Mouse (Mus musculus): ENCODE measurements around the gene Gaa. TPM values are rescaled to one million over a fixed set of nuclear protein-coding genes. Genes with fewer than 3 reads are reported as not detected.

The Gaa gene
- polyA plus RNA-seq, 1 experiment: 86.4 TPM

DNA sequence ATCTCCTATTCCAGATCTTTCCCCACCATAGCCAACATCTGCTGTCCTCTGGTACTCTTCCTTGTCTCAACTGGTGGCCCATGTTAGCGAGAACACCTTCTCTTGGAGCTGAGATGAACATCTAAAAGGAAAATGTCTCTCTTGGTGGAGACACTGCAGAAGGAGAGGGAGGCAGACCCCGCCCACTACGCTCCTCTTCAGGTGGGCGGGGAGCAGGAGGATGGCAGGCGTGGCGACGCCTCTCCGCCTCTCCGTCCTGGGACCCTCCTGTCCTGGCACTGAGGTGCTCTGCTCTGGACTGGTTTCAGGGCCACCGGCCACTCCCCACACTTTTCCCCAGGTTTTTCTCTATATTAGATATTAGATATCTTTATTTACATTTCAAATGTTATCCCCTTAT, 42.9 kb downstream of the Gaa start:
- TF ChIP-seq E2F4 (IDR thresholded peaks at IDR 0.05; ENCODE audit: insufficient read depth): no peak
- no peak for TF ChIP-seq REST (IDR thresholded peaks at IDR 0.05; ENCODE audit: insufficient read depth, insufficient read length)
- TF ChIP-seq SRF (IDR thresholded peaks at IDR 0.05; ENCODE audit: control insufficient read depth, insufficient read length, low read depth): no peak
- no peak for TF ChIP-seq MYOD1 (IDR thresholded peaks at IDR 0.05; ENCODE audit: control insufficient read depth in 1 of 3, insufficient read length in 2 of 3, low read depth in 2 of 3)
- TF ChIP-seq USF1 (IDR thresholded peaks at IDR 0.05; ENCODE audit: low read depth): no peak
- TF ChIP-seq MAX (IDR thresholded peaks at IDR 0.05; ENCODE audit: low read depth): no peak
- TF ChIP-seq MYOG (IDR thresholded peaks at IDR 0.05; ENCODE audit: control insufficient read depth in 1 of 3, insufficient read depth in 1 of 3, insufficient read length in 2 of 3, low read depth in 2 of 3): no peak
- TF ChIP-seq POLR2A (IDR thresholded peaks at IDR 0.05; ENCODE audit: insufficient read length, low read depth): no peak
- TF ChIP-seq POLR2AphosphoS2 (IDR thresholded peaks at IDR 0.05; ENCODE audit: insufficient read length, low read depth): no peak
- no peak for TF ChIP-seq TCF12 (IDR thresholded peaks at IDR 0.05; ENCODE audit: insufficient read depth, poor library complexity, severe bottlenecking)
- TF ChIP-seq CEBPB (IDR thresholded peaks at IDR 0.05; ENCODE audit: insufficient read depth, poor library complexity, severe bottlenecking): no peak
- no peak for TF ChIP-seq TCF3 (IDR thresholded peaks at IDR 0.05; ENCODE audit: insufficient read length, low read depth)
- no peak overlapping the region for H3ac ChIP-seq (ENCODE audit: control insufficient read depth, insufficient read length)
- no peak overlapping the region for H3K4me3 ChIP-seq
- H3K4me2 ChIP-seq (ENCODE audit: low read depth): no peak overlapping the region
- peaks cover 11% of the 10 kb centered on the region for H3K27me3 ChIP-seq (ENCODE audit: control insufficient read depth, insufficient read depth, insufficient read length)
- H3K79me2 ChIP-seq (ENCODE audit: control insufficient read depth, insufficient read depth): no peaks in the 10 kb centered on the region
- H3K36me3 ChIP-seq (ENCODE audit: control insufficient read depth, insufficient read depth): no peaks in the 10 kb centered on the region

DNA sequence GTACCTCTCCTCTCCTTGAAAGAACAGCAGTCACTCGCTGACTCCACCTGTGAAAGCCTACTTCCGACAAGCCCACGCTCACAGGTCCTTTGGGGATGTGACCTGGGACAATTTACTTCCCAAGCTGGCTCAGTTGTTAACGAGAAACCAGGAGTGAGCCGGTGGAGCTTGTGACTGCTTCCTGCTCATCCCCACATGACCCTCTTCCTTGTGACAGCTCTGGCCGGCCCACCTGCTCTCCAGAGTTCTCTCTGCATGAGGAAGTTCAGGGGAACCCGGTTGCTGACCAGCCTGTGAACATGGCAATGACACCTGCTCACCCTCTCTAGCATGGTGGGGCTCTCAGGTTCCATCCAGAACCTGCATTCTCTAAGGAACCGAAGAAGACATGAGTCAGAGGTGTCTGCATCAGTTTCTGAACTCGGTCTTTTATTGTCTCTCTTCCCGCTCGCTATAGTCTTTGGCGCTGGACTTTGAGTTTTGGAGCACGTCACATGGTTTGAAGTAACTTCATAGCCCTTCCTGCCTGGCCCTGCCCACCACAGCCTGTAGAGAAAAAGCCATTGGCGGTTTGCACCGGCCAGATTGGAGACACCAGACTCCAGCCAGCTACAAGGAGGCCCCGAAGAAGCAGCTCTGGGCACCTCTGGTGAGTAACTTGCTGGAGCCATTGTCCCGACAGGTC, 46.7 kb downstream of the Gaa start:
- H3K4me2 ChIP-seq (ENCODE audit: low read depth): no peak overlapping the region
- H3K27me3 ChIP-seq (ENCODE audit: control insufficient read depth, insufficient read depth, insufficient read length): peaks cover 18% of the 10 kb centered on the region
- no peak for TF ChIP-seq SRF (IDR thresholded peaks at IDR 0.05; ENCODE audit: control insufficient read depth, insufficient read length, low read depth)
- TF ChIP-seq E2F4 (IDR thresholded peaks at IDR 0.05; ENCODE audit: insufficient read depth): no peak
- no peak for TF ChIP-seq USF1 (IDR thresholded peaks at IDR 0.05; ENCODE audit: low read depth)
- no peak for TF ChIP-seq MYOD1 (IDR thresholded peaks at IDR 0.05; ENCODE audit: control insufficient read depth in 1 of 3, insufficient read length in 2 of 3, low read depth in 2 of 3)
- TF ChIP-seq MYOG (IDR thresholded peaks at IDR 0.05; ENCODE audit: control insufficient read depth in 1 of 3, insufficient read depth in 1 of 3, insufficient read length in 2 of 3, low read depth in 2 of 3): no peak
- no peak for TF ChIP-seq MAX (IDR thresholded peaks at IDR 0.05; ENCODE audit: low read depth)
- no peak for TF ChIP-seq REST (IDR thresholded peaks at IDR 0.05; ENCODE audit: insufficient read depth, insufficient read length)
- TF ChIP-seq TCF12 (IDR thresholded peaks at IDR 0.05; ENCODE audit: insufficient read depth, poor library complexity, severe bottlenecking): no peak
- no peak for TF ChIP-seq POLR2A (IDR thresholded peaks at IDR 0.05; ENCODE audit: insufficient read length, low read depth)
- TF ChIP-seq POLR2AphosphoS2 (IDR thresholded peaks at IDR 0.05; ENCODE audit: insufficient read length, low read depth): no peak
- no peak for TF ChIP-seq TCF3 (IDR thresholded peaks at IDR 0.05; ENCODE audit: insufficient read length, low read depth)
- TF ChIP-seq CEBPB (IDR thresholded peaks at IDR 0.05; ENCODE audit: insufficient read depth, poor library complexity, severe bottlenecking): no peak
- H3K36me3 ChIP-seq (ENCODE audit: control insufficient read depth, insufficient read depth): no peaks in the 10 kb centered on the region
- no peak overlapping the region for H3ac ChIP-seq (ENCODE audit: control insufficient read depth, insufficient read length)
- H3K4me3 ChIP-seq: no peak overlapping the region
- no peaks in the 10 kb centered on the region for H3K79me2 ChIP-seq (ENCODE audit: control insufficient read depth, insufficient read depth)

DNA sequence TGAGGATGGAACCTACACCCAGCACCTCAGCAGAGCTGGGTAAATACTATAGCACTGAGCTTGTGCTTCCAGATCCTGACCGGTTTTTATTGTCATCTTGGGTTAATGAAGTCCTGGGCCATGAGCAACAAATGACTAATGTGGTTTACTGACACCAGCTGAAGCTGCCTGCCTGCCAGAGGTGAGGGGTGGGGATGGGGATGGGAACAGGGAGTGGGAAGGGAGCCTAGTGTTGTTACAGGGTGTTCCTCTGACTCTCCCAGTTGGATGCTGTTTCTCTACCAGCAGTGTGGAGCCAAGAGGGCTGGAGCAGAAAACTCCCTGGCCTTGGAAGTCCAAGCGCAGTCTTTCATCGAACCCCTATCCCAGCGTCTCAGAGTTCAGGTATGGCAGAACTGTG, 49.0 kb downstream of the Gaa start:
- no peaks in the 10 kb centered on the region for H3K79me2 ChIP-seq (ENCODE audit: control insufficient read depth, insufficient read depth)
- H3K27me3 ChIP-seq (ENCODE audit: control insufficient read depth, insufficient read depth, insufficient read length): peaks cover 15% of the 10 kb centered on the region
- no peak for TF ChIP-seq USF1 (IDR thresholded peaks at IDR 0.05; ENCODE audit: low read depth)
- TF ChIP-seq MYOG (IDR thresholded peaks at IDR 0.05; ENCODE audit: control insufficient read depth in 1 of 3, insufficient read depth in 1 of 3, insufficient read length in 2 of 3, low read depth in 2 of 3): peak in 1 of 3 experiments; percentile 28
- TF ChIP-seq MYOD1 (IDR thresholded peaks at IDR 0.05; ENCODE audit: control insufficient read depth in 1 of 3, insufficient read length in 2 of 3, low read depth in 2 of 3): peak in 1 of 3 experiments; percentile 58
- no peaks in the 10 kb centered on the region for H3K36me3 ChIP-seq (ENCODE audit: control insufficient read depth, insufficient read depth)
- H3ac ChIP-seq (ENCODE audit: control insufficient read depth, insufficient read length): no peak overlapping the region
- H3K4me2 ChIP-seq (ENCODE audit: low read depth): no peak overlapping the region
- no peak overlapping the region for H3K4me3 ChIP-seq

DNA sequence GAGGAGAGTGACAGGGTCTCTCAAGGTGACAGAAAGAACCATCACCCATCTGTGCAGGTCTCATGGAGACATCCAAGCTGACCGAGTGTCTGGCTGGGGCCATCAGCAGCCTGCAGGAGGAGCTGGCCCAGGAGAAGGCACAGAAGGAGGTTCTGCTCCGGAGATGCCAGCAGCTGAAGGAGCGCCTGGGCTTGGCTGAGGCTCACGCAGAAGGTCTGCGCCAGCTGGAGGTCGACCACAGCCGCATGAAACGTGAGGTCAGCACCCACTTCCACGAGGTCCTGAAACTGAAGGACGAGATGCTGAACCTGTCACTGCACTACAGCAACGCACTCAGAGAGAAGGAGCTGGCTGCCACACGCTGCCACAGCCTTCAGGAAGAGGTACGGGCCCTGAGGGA, 54.8 kb downstream of the Gaa start:
- TF ChIP-seq MYOD1 (IDR thresholded peaks at IDR 0.05; ENCODE audit: control insufficient read depth in 1 of 3, insufficient read length in 2 of 3, low read depth in 2 of 3) (no peak), MAX (IDR thresholded peaks at IDR 0.05; ENCODE audit: low read depth) (no peak), MYOG (IDR thresholded peaks at IDR 0.05; ENCODE audit: control insufficient read depth in 1 of 3, insufficient read depth in 1 of 3, insufficient read length in 2 of 3, low read depth in 2 of 3) (peak in 2 of 3 experiments; percentile 23 to 40), POLR2AphosphoS2 (IDR thresholded peaks at IDR 0.05; ENCODE audit: insufficient read length, low read depth) (no peak)

DNA sequence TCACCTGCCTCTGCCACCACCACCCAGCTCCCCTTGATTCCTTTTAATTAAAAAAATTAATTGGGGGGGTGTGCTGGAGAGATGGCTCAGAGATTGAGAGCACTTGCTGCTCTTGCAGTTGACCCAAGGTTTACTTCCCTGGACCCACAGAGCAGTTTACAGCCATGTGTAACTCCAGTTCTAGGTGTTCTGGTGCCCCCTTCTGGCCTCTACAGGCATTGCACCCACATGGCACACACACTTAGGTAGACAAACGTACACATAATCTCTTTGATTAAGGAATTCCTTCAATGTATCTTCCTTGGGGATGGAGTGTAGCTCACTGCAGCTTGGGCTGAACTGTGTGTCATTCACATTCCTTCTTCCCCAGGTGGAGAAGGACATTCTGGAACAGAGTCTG, 57.4 kb downstream of the Gaa start:
- H3K36me3 ChIP-seq (ENCODE audit: control insufficient read depth, insufficient read depth): no peaks in the 10 kb centered on the region
- no peak overlapping the region for H3K4me2 ChIP-seq (ENCODE audit: low read depth)
- no peaks in the 10 kb centered on the region for H3K79me2 ChIP-seq (ENCODE audit: control insufficient read depth, insufficient read depth)
- H3ac ChIP-seq (ENCODE audit: control insufficient read depth, insufficient read length): no peak overlapping the region
- TF ChIP-seq POLR2A (IDR thresholded peaks at IDR 0.05; ENCODE audit: insufficient read length, low read depth): no peak
- no peak for TF ChIP-seq USF1 (IDR thresholded peaks at IDR 0.05; ENCODE audit: low read depth)
- H3K4me3 ChIP-seq: no peak overlapping the region
- H3K27me3 ChIP-seq (ENCODE audit: control insufficient read depth, insufficient read depth, insufficient read length): peaks cover 33% of the 10 kb centered on the region

More for the DNA sequence above, 54.8 kb downstream of the Gaa start:
- H3K79me2 ChIP-seq (ENCODE audit: control insufficient read depth, insufficient read depth): no peaks in the 10 kb centered on the region
- no peak overlapping the region for H3K4me2 ChIP-seq (ENCODE audit: low read depth)
- peaks cover 43% of the 10 kb centered on the region for H3K27me3 ChIP-seq (ENCODE audit: control insufficient read depth, insufficient read depth, insufficient read length)
- H3K36me3 ChIP-seq (ENCODE audit: control insufficient read depth, insufficient read depth): no peaks in the 10 kb centered on the region
- no peak overlapping the region for H3K4me3 ChIP-seq
- no peak overlapping the region for H3ac ChIP-seq (ENCODE audit: control insufficient read depth, insufficient read length)
